ENCODE assay signal across 25 mouse cellular contexts in the genomic region with DNA sequence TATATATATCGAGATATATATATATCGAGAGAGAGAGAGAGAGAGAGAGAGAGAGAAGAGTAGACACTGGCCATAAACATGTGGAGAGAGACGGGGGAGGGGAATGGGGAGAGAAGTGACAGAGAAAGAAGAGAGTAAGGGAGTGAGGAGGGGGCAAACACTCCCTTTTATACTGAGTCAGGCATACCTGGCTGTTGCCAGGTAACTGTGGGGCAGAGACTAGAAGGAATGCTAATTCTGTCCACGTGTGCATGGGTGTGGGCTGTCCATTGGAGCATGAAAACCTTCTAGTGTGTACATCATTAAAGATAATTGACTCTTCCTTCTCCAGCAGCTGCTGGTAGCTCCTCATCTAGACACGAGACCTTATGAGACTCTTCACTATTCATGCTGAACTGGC. TPM values are rescaled to one million over a fixed set of nuclear protein-coding genes. Genes with fewer than 3 reads are reported as not detected.
DNase-seq lines count a peak whose midpoint lies in the region; ATAC-seq and TF ChIP-seq lines count a peak whose summit lies in the region.
"Had no signal": no experiment of that assay in that cellular context is flagged by ENCODE, and none has a peak within 500 bp of the region (broad histone marks: within the 10 kb centered on the region; RNA-seq: fewer than 3 reads in every experiment).

No protein-coding gene starts in this region.

- H3K9ac ChIP-seq in kidney, embryonic 15.5 days, result no peak overlapping the region
- no peak overlapping the region for H3K9ac ChIP-seq in lung, embryonic 16.5 days (ENCODE audit: low read length)
- H3K9ac ChIP-seq: embryonic facial prominence, embryonic 13.5 days; embryonic facial prominence, embryonic 15.5 days; forebrain, embryonic 12.5 days had no signal

- no peaks in the 10 kb centered on the region for H3K4me1 ChIP-seq in kidney, embryonic 15.5 days
- H3K4me1 ChIP-seq in lung, embryonic 16.5 days (replicated peaks; ENCODE audit: control insufficient read depth, insufficient read depth, low read length), result no peaks in the 10 kb centered on the region
- H3K4me1 ChIP-seq in lung, adult 2 months (ENCODE audit: control insufficient read depth, insufficient read depth, low read length), result no peaks in the 10 kb centered on the region; the same call in 1 of the 2 replicates
- H3K4me1 ChIP-seq: embryonic facial prominence, embryonic 13.5 days; embryonic facial prominence, embryonic 15.5 days; forebrain, embryonic 10.5 days; forebrain, embryonic 12.5 days had no signal

- no peak for DNase-seq in kidney, postnatal 14 days
- no peak for DNase-seq in lung, postnatal 10 days
- DNase-seq in lung, postnatal 36 days, result peak; percentile 1
- no peak for DNase-seq in lung, adult 2 months
- no peak for DNase-seq in layer of hippocampus, adult 9-11 months
- DNase-seq: adrenal gland, adult 8-10 months; adrenal gland, postnatal 25 days; cerebellum, adult 11 months; cerebellum, adult 18-20 months; cerebellum, adult 8-10 months; cerebellum, adult 9-11 months; cerebellum, postnatal 14 days; cerebellum, postnatal 36 days; embryo, embryonic 11 days had no signal

- H3K4me3 ChIP-seq in kidney, embryonic 15.5 days (replicated peaks), result no peak overlapping the region
- no peak overlapping the region for H3K4me3 ChIP-seq in lung, embryonic 16.5 days (ENCODE audit: low read length)
- no peak overlapping the region for H3K4me3 ChIP-seq in lung, adult 2 months (replicated peaks; ENCODE audit: extremely low read depth, low read depth, low read length)
- H3K4me3 ChIP-seq: embryonic facial prominence, embryonic 13.5 days; embryonic facial prominence, embryonic 15.5 days; erythroblast, embryonic 14.5 days; forebrain, embryonic 10.5 days; forebrain, embryonic 12.5 days had no signal

- H3K9me3 ChIP-seq in kidney, embryonic 15.5 days (replicated peaks), result no peaks in the 10 kb centered on the region
- H3K9me3 ChIP-seq in lung, embryonic 16.5 days (ENCODE audit: control insufficient read depth, low read length), result no peaks in the 10 kb centered on the region
- H3K9me3 ChIP-seq: embryonic facial prominence, embryonic 13.5 days; embryonic facial prominence, embryonic 15.5 days; forebrain, embryonic 10.5 days; forebrain, embryonic 12.5 days had no signal

- H3K27ac ChIP-seq in kidney, embryonic 15.5 days, result no peak overlapping the region
- H3K27ac ChIP-seq in lung, embryonic 16.5 days (ENCODE audit: low read length), result no peak overlapping the region
- H3K27ac ChIP-seq: embryonic facial prominence, embryonic 13.5 days; embryonic facial prominence, embryonic 15.5 days; forebrain, embryonic 10.5 days; forebrain, embryonic 12.5 days had no signal

- WGBS in kidney, embryonic 15.5 days, result 65% methylated on average over 5 of the region's 5 CpGs
- 67% methylated on average over 5 of the region's 5 CpGs for WGBS in lung, embryonic 16.5 days
- 70% methylated on average over 5 of the region's 5 CpGs for WGBS in lung, adult 2 months

- 0 out of 2 replicates have a peak, but pooled peaks have one; percentile 52 for ATAC-seq in kidney, embryonic 15.5 days (replicated peaks; ENCODE audit: low FRiP score)
- peak; percentile 57 for ATAC-seq in lung, embryonic 16.5 days (ENCODE audit: low read depth)
- ATAC-seq: activated CD4-positive, CD25-positive, alpha-beta regulatory T cell, adult 4 months; forebrain, embryonic 14.5 days; forebrain, embryonic 16.5 days had no signal

- no peak for TF ChIP-seq CTCF in lung, adult 2 months (IDR thresholded peaks at IDR 0.05; ENCODE audit: insufficient read depth, low read length)

- H3K36me3 ChIP-seq in kidney, embryonic 15.5 days, result no peaks in the 10 kb centered on the region
- no peaks in the 10 kb centered on the region for H3K36me3 ChIP-seq in lung, embryonic 16.5 days (ENCODE audit: control insufficient read depth, insufficient read depth, low read length)
- H3K36me3 ChIP-seq: embryonic facial prominence, embryonic 13.5 days; embryonic facial prominence, embryonic 15.5 days; forebrain, embryonic 10.5 days; forebrain, embryonic 12.5 days had no signal

- TF ChIP-seq POLR2A in lung, adult 2 months (IDR thresholded peaks at IDR 0.05; ENCODE audit: borderline replicate concordance, extremely low read depth, low read depth, low read length), result no peak

- no peaks in the 10 kb centered on the region for H3K27me3 ChIP-seq in kidney, embryonic 15.5 days
- no peaks in the 10 kb centered on the region for H3K27me3 ChIP-seq in lung, embryonic 16.5 days (ENCODE audit: control insufficient read depth, insufficient read depth, low read depth, low read length)
- H3K27me3 ChIP-seq: embryonic facial prominence, embryonic 13.5 days; embryonic facial prominence, embryonic 15.5 days; forebrain, embryonic 12.5 days had no signal

- H3K4me2 ChIP-seq in kidney, embryonic 15.5 days, result no peak overlapping the region
- H3K4me2 ChIP-seq in lung, embryonic 16.5 days (ENCODE audit: low read depth, low read length), result no peak overlapping the region
- H3K4me2 ChIP-seq: embryonic facial prominence, embryonic 13.5 days; embryonic facial prominence, embryonic 15.5 days; forebrain, embryonic 12.5 days had no signal

RNA-seq across cellular contexts. Expression of gene Fam83b, which starts 36.8 kb away (rescaled TPM):
- polyA plus RNA-seq in kidney, embryonic 15.5 days (2015; fragmentation: Nextera tagmentation; extraction: Ambion mirVana), result 1.2 and 1.3 TPM in 2 replicates
- polyA plus RNA-seq in lung, embryonic 16.5 days (2015; fragmentation: Nextera tagmentation; extraction: Ambion mirVana), result 3.5 and 4.6 TPM in 2 replicates
- polyA plus RNA-seq in lung, adult 2 months (2012; rRNA removed), result 0.28 and 0.83 TPM in 2 replicates
- polyA plus RNA-seq: activated CD4-positive, CD25-positive, alpha-beta regulatory T cell, adult 4 months; C2C12; erythroblast, embryonic 14.5 days; forebrain, embryonic 14.5 days; forebrain, embryonic 16.5 days had no signal
